8 mouse cellular contexts compared by ENCODE assay signal in genomic region chr5:116024327-116024739, GRCm38 (mm10). TPM values are rescaled to one million over a fixed set of nuclear protein-coding genes. Genes with fewer than 3 reads are reported as not detected.
A peak's percentile ranks its signal among the peaks of the same experiment; 100 is the strongest.
DNase-seq lines count a peak whose midpoint lies in the region; ATAC-seq and TF ChIP-seq lines count a peak whose summit lies in the region.

Prkab1 (minus strand) TSS chr5:116024508.

- TF ChIP-seq CTCF in layer of hippocampus, adult 2 months (conservative IDR thresholded peaks at IDR 0.05): peak; percentile 76
- TF ChIP-seq CTCF in lung, embryonic 14.5 days (IDR thresholded peaks at IDR 0.05; ENCODE audit: low read depth): peak; percentile 66
- TF ChIP-seq CTCF in olfactory bulb, adult 2 months (IDR thresholded peaks at IDR 0.05; ENCODE audit: insufficient read depth, low read depth, low read length): peak; percentile 53
- peak; percentile 82; the same call in 1 of the 2 replicates for TF ChIP-seq CTCF in thymus, adult 2 months (IDR thresholded peaks at IDR 0.05; ENCODE audit: borderline replicate concordance, control insufficient read depth, extremely low read depth, insufficient read depth, low read length, poor library complexity)

- in situ Hi-C loops in ES-E14 (cut with MboI; ENCODE audit: low sequenced_read_pairs in 2 of 2, unreplicated experiment in 2 of 2): no loop called here

- H3K4me1 ChIP-seq in ES-E14 (ENCODE audit: control insufficient read depth in 2 of 2, insufficient read depth in 2 of 2, low read length in 2 of 2, poor library complexity in 1 of 2): peaks cover 5 to 18% of the 10 kb centered on the region in 2 experiments; a peak in 3 of 4 replicates
- peaks cover 15% of the 10 kb centered on the region for H3K4me1 ChIP-seq in forebrain, embryonic 16.5 days (replicated peaks; ENCODE audit: control insufficient read depth, insufficient read depth, low read length)
- H3K4me1 ChIP-seq in lung, embryonic 14.5 days (ENCODE audit: insufficient read depth): no peaks in the 10 kb centered on the region
- peaks cover 9% of the 10 kb centered on the region; the same call in 1 of the 2 replicates for H3K4me1 ChIP-seq in olfactory bulb, adult 2 months (ENCODE audit: control insufficient read depth, insufficient read depth, low read length)
- H3K4me1 ChIP-seq in thymus, adult 2 months (replicated peaks; ENCODE audit: control insufficient read depth, insufficient read depth, low read length): peaks cover 23% of the 10 kb centered on the region

- H3K36me3 ChIP-seq in ES-E14 (ENCODE audit: control insufficient read depth, insufficient read depth, low read length, poor library complexity, severe bottlenecking): peaks cover 24% of the 10 kb centered on the region
- peaks cover 13% of the 10 kb centered on the region for H3K36me3 ChIP-seq in forebrain, embryonic 16.5 days (ENCODE audit: control insufficient read depth, insufficient read depth)
- peaks cover 30% of the 10 kb centered on the region for H3K36me3 ChIP-seq in lung, embryonic 14.5 days (ENCODE audit: insufficient read depth)
- H3K36me3 ChIP-seq in thymus, adult 2 months (ENCODE audit: control insufficient read depth, insufficient read depth, low read length): peaks cover 15% of the 10 kb centered on the region

- H3K9ac ChIP-seq in ES-E14 (ENCODE audit: insufficient read depth, low read depth, low read length, poor library complexity, severe bottlenecking): peak within 1 kb of the TSS; percentile 90
- H3K9ac ChIP-seq in forebrain, embryonic 16.5 days (replicated peaks; ENCODE audit: low read depth, low read length): peak within 1 kb of the TSS; percentile 78
- peak within 1 kb of the TSS; percentile 87 for H3K9ac ChIP-seq in lung, embryonic 14.5 days

- H3K4me2 ChIP-seq in forebrain, embryonic 16.5 days (ENCODE audit: low read length): peak within 1 kb of the TSS; percentile 96
- peak within 1 kb of the TSS; percentile 87 for H3K4me2 ChIP-seq in lung, embryonic 14.5 days

- ATAC-seq in forebrain, embryonic 16.5 days: peak; percentile 99
- peak; percentile 98 for ATAC-seq in lung, embryonic 14.5 days (ENCODE audit: insufficient read depth)

- H3K27ac ChIP-seq in ES-E14 (ENCODE audit: insufficient read depth, low read depth, low read length, poor library complexity, severe bottlenecking): peak within 1 kb of the TSS; percentile 80
- peak within 1 kb of the TSS; percentile 79 for H3K27ac ChIP-seq in forebrain, embryonic 16.5 days (ENCODE audit: low read length)
- H3K27ac ChIP-seq in layer of hippocampus, adult 2 months: peak within 1 kb of the TSS; percentile 90
- H3K27ac ChIP-seq in lung, embryonic 14.5 days (ENCODE audit: low read depth): peak within 1 kb of the TSS; percentile 89
- H3K27ac ChIP-seq in olfactory bulb, adult 2 months (ENCODE audit: insufficient read depth, low read depth, low read length): peak within 1 kb of the TSS; percentile 49; the same call in 1 of the 2 replicates
- H3K27ac ChIP-seq in thymus, adult 2 months (ENCODE audit: control insufficient read depth, insufficient read depth, low read length): peak within 1 kb of the TSS; percentile 7; the same call in 1 of the 2 replicates

- DNase-seq in ES-E14 (ENCODE audit: low read depth, low spot score): peak; percentile 94
- peak; percentile 91 for DNase-seq in cerebellum, adult 11-12 months
- peak; percentile 91 to 92 for DNase-seq in heart, postnatal 36 days
- peak; percentile 91 to 93 for DNase-seq in layer of hippocampus, adult 2 months (ENCODE audit: low spot score in 2 of 2)
- peak; percentile 97 for DNase-seq in lung, embryonic 14.5 days
- peak; percentile 95 for DNase-seq in thymus, adult 2 months

- peak within 1 kb of the TSS; percentile 72 to 82 for H3K4me3 ChIP-seq in ES-E14 (ENCODE audit: insufficient read depth in 1 of 2, low read depth in 1 of 2, low read length in 2 of 2, poor library complexity in 1 of 2, severe bottlenecking in 1 of 2)
- peak within 1 kb of the TSS; percentile 90 for H3K4me3 ChIP-seq in forebrain, embryonic 16.5 days (replicated peaks; ENCODE audit: low read length)
- H3K4me3 ChIP-seq in layer of hippocampus, adult 2 months: peak within 1 kb of the TSS; percentile 61
- peak within 1 kb of the TSS; percentile 84 for H3K4me3 ChIP-seq in lung, embryonic 14.5 days (ENCODE audit: low read depth, low read length)
- H3K4me3 ChIP-seq in olfactory bulb, adult 2 months (ENCODE audit: insufficient read depth, low read depth, low read length): peak within 1 kb of the TSS; percentile 68
- H3K4me3 ChIP-seq in thymus, adult 2 months (ENCODE audit: control insufficient read depth, insufficient read depth, low read length): peak within 1 kb of the TSS; percentile 77

- intact Hi-C loops in heart, postnatal 36 days (cut with DNase I): loop anchor here (2.0 to 10.0 kb wide), 2 partner anchors 44 to 370 kb away; no protein-coding TSS in a partner anchor

- WGBS in forebrain, embryonic 16.5 days: under 1% methylated on average over 46 of the region's 46 CpGs
- WGBS in lung, embryonic 14.5 days: under 1% methylated on average over 39 of the region's 46 CpGs
- under 1% methylated on average over 45 of the region's 46 CpGs for WGBS in olfactory bulb, adult 2 months
- WGBS in thymus, adult 2 months: under 1% methylated on average over 46 of the region's 46 CpGs

- H3K27me3 ChIP-seq in forebrain, embryonic 16.5 days (replicated peaks; ENCODE audit: control insufficient read depth, insufficient read depth, low read length): no peaks in the 10 kb centered on the region
- H3K27me3 ChIP-seq in lung, embryonic 14.5 days (ENCODE audit: insufficient read depth, low read length): no peaks in the 10 kb centered on the region
- H3K27me3 ChIP-seq in thymus, adult 2 months (ENCODE audit: control insufficient read depth, insufficient read depth, low read length): no peaks in the 10 kb centered on the region

- H3K9me3 ChIP-seq in ES-E14 (ENCODE audit: control insufficient read depth, insufficient read depth, low read depth, low read length): no peaks in the 10 kb centered on the region
- no peaks in the 10 kb centered on the region for H3K9me3 ChIP-seq in forebrain, embryonic 16.5 days (ENCODE audit: control insufficient read depth, low read length)
- H3K9me3 ChIP-seq in lung, embryonic 14.5 days (ENCODE audit: low read depth, low read length): no peaks in the 10 kb centered on the region

- peak; percentile 51; the same call in 1 of the 2 replicates for TF ChIP-seq POLR2A in olfactory bulb, adult 2 months (IDR thresholded peaks at IDR 0.05; ENCODE audit: insufficient read depth, low read depth, low read length)
- peak; percentile 78; the same call in 1 of the 2 replicates for TF ChIP-seq POLR2A in thymus, adult 2 months (IDR thresholded peaks at IDR 0.05; ENCODE audit: control insufficient read depth, extremely low read depth, insufficient read depth, low read length, poor library complexity)

TF ChIP-seq in ES-E14, 5 proteins besides CTCF, POLR2A, EP300 and RAD21:
- no peak for TF ChIP-seq CHD2 (IDR thresholded peaks at IDR 0.05; ENCODE audit: low read depth, low read length)
- TF ChIP-seq MAFK (IDR thresholded peaks at IDR 0.05; ENCODE audit: insufficient read depth, low read depth, low read length): no peak
- TF ChIP-seq ZNF384 (IDR thresholded peaks at IDR 0.05; ENCODE audit: low read depth, low read length): no peak
- TF ChIP-seq HCFC1 (IDR thresholded peaks at IDR 0.05; ENCODE audit: borderline replicate concordance, insufficient read depth, low read length): peak; percentile 73; the same call in 1 of the 2 replicates
- no peak for TF ChIP-seq ZC3H11A (IDR thresholded peaks at IDR 0.05; ENCODE audit: borderline replicate concordance, low read depth, low read length)

RNA-seq across cellular contexts. Expression of gene Prkab1, which starts in this region (rescaled TPM):
- 21.2 and 22.8 TPM in 2 replicates for total RNA-seq in ES-E14 (2012; rRNA removed)
- 53.4 and 55.5 TPM in 2 replicates for polyA plus RNA-seq in forebrain, embryonic 16.5 days (2015; fragmentation: Nextera tagmentation; extraction: Ambion mirVana)
- total RNA-seq in heart, postnatal 36 days (2021): 10 to 100 TPM; 48.7 to 58.3 TPM
- 10 to 100 TPM; 19.4 to 19.7 TPM for total RNA-seq in layer of hippocampus, adult 2 months (2021)
- 68.9 and 71.6 TPM in 2 replicates for polyA plus RNA-seq in lung, embryonic 14.5 days (2014; fragmentation: Nextera tagmentation; extraction: Ambion mirVana)
- polyA plus RNA-seq in olfactory bulb, adult 2 months (2012; ENCODE audit: insufficient read depth, insufficient read length, low replicate concordance, missing spikeins): not detected in 2 replicates
- polyA plus RNA-seq in thymus, adult 2 months (2012; rRNA removed): 102 and 109 TPM in 2 replicates

Comparison
In these comparisons a context has a peak if more than half of its experiments do, and no peak if none do; other contexts are left out.
1. Peak in every context shown above with its lines: DNase-seq, ATAC-seq, H3K4me3 ChIP-seq and H3K27ac ChIP-seq.
2. H3K27ac ChIP-seq: peak in every context shown above with its lines; median percentile 90 in layer of hippocampus, adult 2 months; 89 in lung, embryonic 14.5 days; 80 in ES-E14; 79 in forebrain, embryonic 16.5 days; 49 in olfactory bulb, adult 2 months; 7 in thymus, adult 2 months.